11 mouse cellular contexts compared by ENCODE assay signal in genomic region chr5:5041480-5041879, GRCm38 (mm10).
"Had no signal": no experiment of that assay in that cellular context is flagged by ENCODE, and none has a peak within 500 bp of the region (broad histone marks: within the 10 kb centered on the region; RNA-seq: fewer than 3 reads in every experiment).

No protein-coding gene starts in this region.

- H3K9ac ChIP-seq: liver, embryonic 13.5 days had no signal

- H3K27ac ChIP-seq: kidney, postnatal 0 days; layer of hippocampus, adult 2 months; liver, embryonic 13.5 days had no signal

- H3K4me1 ChIP-seq: liver, embryonic 13.5 days had no signal

- H3K4me2 ChIP-seq: liver, embryonic 13.5 days had no signal

- H3K27me3 ChIP-seq: liver, embryonic 13.5 days had no signal

- H3K4me3 ChIP-seq: layer of hippocampus, adult 2 months; liver, embryonic 13.5 days had no signal

- H3K36me3 ChIP-seq: liver, embryonic 13.5 days had no signal

- DNase-seq: kidney, adult 2 months; kidney, postnatal 25 days; layer of hippocampus, adult 9-11 months; liver, embryonic 13.5 days; lung, adult 2 months; lung, postnatal 14 days; lung, postnatal 4 days; thymus, adult 18-20 months; thymus, postnatal 4 days had no signal

- H3K9me3 ChIP-seq: liver, embryonic 13.5 days had no signal
